ENCODE assay signal across 30 mouse cellular contexts in the genomic region with DNA sequence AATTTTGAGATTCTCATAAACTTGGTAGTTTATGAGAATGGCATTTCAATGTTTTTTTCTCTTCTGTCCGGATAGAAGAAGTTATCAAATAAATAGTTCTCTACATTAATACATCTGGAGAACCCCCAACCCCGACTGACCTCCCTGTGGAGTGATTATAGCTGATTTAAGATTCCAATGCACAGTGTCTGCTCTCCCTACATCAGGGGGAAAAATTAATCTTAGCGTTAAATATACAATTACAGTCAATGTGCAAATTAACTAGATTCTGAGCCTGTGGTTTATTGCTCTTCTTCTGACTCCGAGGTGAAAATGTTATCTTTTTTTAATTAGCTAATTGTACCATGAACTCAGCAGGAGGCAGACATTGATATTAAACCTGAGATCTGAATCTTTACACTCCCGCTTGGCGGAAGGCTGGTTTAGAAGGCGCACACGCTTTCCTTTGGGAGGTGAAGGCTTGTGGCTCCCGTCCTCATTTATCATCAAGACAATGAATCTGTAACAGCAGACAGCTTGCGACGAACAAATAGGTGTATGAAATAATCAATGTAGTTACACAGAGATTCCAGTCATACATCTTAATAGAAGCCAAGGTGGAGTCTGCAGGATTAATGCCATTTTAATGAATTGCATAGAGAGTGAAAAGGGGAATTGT.
DNase-seq lines count a peak whose midpoint lies in the region; ATAC-seq and TF ChIP-seq lines count a peak whose summit lies in the region.
"Had no signal": no experiment of that assay in that cellular context is flagged by ENCODE, and none has a peak within 500 bp of the region (broad histone marks: within the 10 kb centered on the region; RNA-seq: fewer than 3 reads in every experiment).

No protein-coding gene starts in this region.

- peak; percentile 55 for DNase-seq in heart, adult 11 months
- DNase-seq in neural tube, embryonic 11.5 days (ENCODE audit: low spot score), result peak; percentile 30
- no peak for DNase-seq in neural tube, embryonic 10.5 days (ENCODE audit: extremely low spot score, low spot score)
- peak; percentile 37 for DNase-seq in hindbrain, postnatal 0 days (ENCODE audit: low spot score)
- no peak for DNase-seq in gastrocnemius, adult 18-20 months (ENCODE audit: low spot score)
- DNase-seq in testis, postnatal 10 days (ENCODE audit: low spot score), result no peak
- DNase-seq: adrenal gland, postnatal 10 days; cerebellum, adult 11 months; cerebellum, adult 9-10 months; gastrocnemius, adult 2 months; gastrocnemius, postnatal 36 days; heart, postnatal 14 days; kidney, adult 9 months; kidney, postnatal 10 days; layer of hippocampus, postnatal 36 days; left cerebral cortex, postnatal 4 days; liver, postnatal 0 days; lung, postnatal 4 days; right cerebral cortex, adult 18-20 months; right cerebral cortex, postnatal 4 days had no signal

- peaks cover 8% of the 10 kb centered on the region for H3K4me1 ChIP-seq in heart, embryonic 11.5 days (ENCODE audit: control insufficient read depth, insufficient read depth, low read length)
- H3K4me1 ChIP-seq in neural tube, embryonic 11.5 days (ENCODE audit: control insufficient read depth, insufficient read depth, low read length), result no peaks in the 10 kb centered on the region
- no peaks in the 10 kb centered on the region for H3K4me1 ChIP-seq in hindbrain, postnatal 0 days (ENCODE audit: insufficient read depth, low read length)
- H3K4me1 ChIP-seq: embryonic facial prominence, embryonic 13.5 days; liver, embryonic 12.5 days; midbrain, embryonic 15.5 days had no signal

- ATAC-seq in heart, embryonic 11.5 days (replicated peaks; ENCODE audit: insufficient number of reproducible peaks, low FRiP score, low TSS enrichment), result no peak
- ATAC-seq in neural tube, embryonic 11.5 days (ENCODE audit: insufficient read depth, low FRiP score, low TSS enrichment), result no peak
- no peak for ATAC-seq in hindbrain, postnatal 0 days
- ATAC-seq: forebrain, embryonic 15.5 days; intestine, postnatal 0 days; liver, embryonic 12.5 days; liver, postnatal 0 days; lung, postnatal 0 days; midbrain, embryonic 15.5 days; Patski had no signal

- no peak overlapping the region for H3K9ac ChIP-seq in heart, embryonic 11.5 days (ENCODE audit: low read depth, low read length)
- H3K9ac ChIP-seq in neural tube, embryonic 11.5 days (ENCODE audit: low read length), result no peak overlapping the region
- no peak overlapping the region for H3K9ac ChIP-seq in hindbrain, postnatal 0 days (replicated peaks; ENCODE audit: low read length)
- H3K9ac ChIP-seq: embryonic facial prominence, embryonic 13.5 days; forebrain, embryonic 15.5 days; liver, embryonic 12.5 days; liver, postnatal 0 days; midbrain, embryonic 15.5 days had no signal

- H3K9me3 ChIP-seq in heart, embryonic 11.5 days (replicated peaks; ENCODE audit: control insufficient read depth, low read length), result no peaks in the 10 kb centered on the region
- H3K9me3 ChIP-seq in neural tube, embryonic 11.5 days (ENCODE audit: control insufficient read depth, low read length), result no peaks in the 10 kb centered on the region
- no peaks in the 10 kb centered on the region for H3K9me3 ChIP-seq in hindbrain, postnatal 0 days (ENCODE audit: low read length)
- H3K9me3 ChIP-seq: embryonic facial prominence, embryonic 13.5 days; forebrain, embryonic 10.5 days; forebrain, embryonic 15.5 days; liver, embryonic 12.5 days; midbrain, embryonic 15.5 days had no signal

- H3K27me3 ChIP-seq in heart, embryonic 11.5 days (ENCODE audit: control insufficient read depth, insufficient read depth, low read length), result no peaks in the 10 kb centered on the region
- H3K27me3 ChIP-seq in neural tube, embryonic 11.5 days (ENCODE audit: control insufficient read depth, insufficient read depth, low read length), result no peaks in the 10 kb centered on the region
- H3K27me3 ChIP-seq in hindbrain, postnatal 0 days (ENCODE audit: insufficient read depth, low read length), result no peaks in the 10 kb centered on the region
- H3K27me3 ChIP-seq: embryonic facial prominence, embryonic 13.5 days; forebrain, embryonic 15.5 days; liver, embryonic 12.5 days; midbrain, embryonic 15.5 days; Patski had no signal

- 81% methylated on average over 11 of the region's 11 CpGs for WGBS in heart, embryonic 11.5 days (ENCODE audit: insufficient replicate concordance)
- WGBS in neural tube, embryonic 11.5 days, result 70% methylated on average over 11 of the region's 11 CpGs
- WGBS in hindbrain, postnatal 0 days, result 42% methylated on average over 11 of the region's 11 CpGs

- no peak overlapping the region for H3K27ac ChIP-seq in heart, embryonic 11.5 days (ENCODE audit: low read depth, low read length)
- H3K27ac ChIP-seq in neural tube, embryonic 11.5 days (ENCODE audit: low read depth, low read length), result no peak overlapping the region
- no peak overlapping the region for H3K27ac ChIP-seq in hindbrain, postnatal 0 days
- H3K27ac ChIP-seq: embryonic facial prominence, embryonic 13.5 days; forebrain, embryonic 10.5 days; forebrain, embryonic 15.5 days; gastrocnemius, adult 2 months; liver, embryonic 12.5 days; midbrain, embryonic 15.5 days had no signal

- H3K4me3 ChIP-seq in heart, embryonic 11.5 days (ENCODE audit: low read depth, low read length), result no peak overlapping the region
- H3K4me3 ChIP-seq in neural tube, embryonic 11.5 days (ENCODE audit: low read depth, low read length), result no peak overlapping the region
- H3K4me3 ChIP-seq in hindbrain, postnatal 0 days (ENCODE audit: low read length), result no peak overlapping the region
- H3K4me3 ChIP-seq: embryonic facial prominence, embryonic 13.5 days; forebrain, embryonic 10.5 days; forebrain, embryonic 15.5 days; gastrocnemius, adult 2 months; liver, embryonic 12.5 days; midbrain, embryonic 15.5 days; myocyte had no signal

- H3K36me3 ChIP-seq in heart, embryonic 11.5 days (ENCODE audit: control insufficient read depth, insufficient read depth, low read length), result no peaks in the 10 kb centered on the region
- H3K36me3 ChIP-seq in neural tube, embryonic 11.5 days (ENCODE audit: control insufficient read depth, insufficient read depth, low read length), result no peaks in the 10 kb centered on the region
- no peaks in the 10 kb centered on the region for H3K36me3 ChIP-seq in hindbrain, postnatal 0 days (ENCODE audit: insufficient read depth, low read length)
- H3K36me3 ChIP-seq: embryonic facial prominence, embryonic 13.5 days; forebrain, embryonic 10.5 days; forebrain, embryonic 15.5 days; liver, embryonic 12.5 days; midbrain, embryonic 15.5 days had no signal

- TF ChIP-seq CTCF in hindbrain, postnatal 0 days (IDR thresholded peaks at IDR 0.05; ENCODE audit: low read depth), result no peak

- no peak overlapping the region for H3K4me2 ChIP-seq in heart, embryonic 11.5 days
- H3K4me2 ChIP-seq in neural tube, embryonic 11.5 days (ENCODE audit: low read depth), result no peak overlapping the region
- peak overlapping the region; percentile 35 for H3K4me2 ChIP-seq in hindbrain, postnatal 0 days (ENCODE audit: low read depth, low read length)
- H3K4me2 ChIP-seq: embryonic facial prominence, embryonic 13.5 days; forebrain, embryonic 15.5 days; liver, embryonic 12.5 days; midbrain, embryonic 15.5 days had no signal

Comparison
In these comparisons a context has a peak if more than half of its experiments do, and no peak if none do; other contexts are left out.
1. DNase-seq: peak in heart, adult 11 months (single experiment), neural tube, embryonic 11.5 days (single experiment) and hindbrain, postnatal 0 days (single experiment); none in neural tube, embryonic 10.5 days (single experiment), gastrocnemius, adult 18-20 months (single experiment) and testis, postnatal 10 days (single experiment).